Mouse (Mus musculus) ES-E14 (cell line): ENCODE measurements around the gene Pigb. TPM values are rescaled to one million over a fixed set of nuclear protein-coding genes. Genes with fewer than 3 reads are reported as not detected.

Source experiments
- DNase-seq: peaks from one replicate; pipeline ENCODE4 v3.0.0-alpha.2; 2013; ENCODE audit warnings: low read depth, low spot score
- H3K27ac ChIP-seq: 2 replicates; pipeline ENCODE4 v1.5.1; 2012; ENCODE audit warnings: low read depth, mild to moderate bottlenecking, low read length, moderate library complexity, mixed read lengths; ENCODE audit not compliant: poor library complexity, insufficient read depth, severe bottlenecking
- H3K36me3 ChIP-seq: 2 replicates; pipeline ENCODE4 v1.6.1; 2012; ENCODE audit warnings: mild to moderate bottlenecking, low read length, moderate library complexity, mixed read lengths; ENCODE audit not compliant: control insufficient read depth, poor library complexity, insufficient read depth, severe bottlenecking
- H3K4me1 ChIP-seq, 2 experiments: fragments of 150-350 bp in 1 of 2; sonication (generic) in 1 of 2; 2 replicates each; pipeline ENCODE4 v1.6.1; 2012; ENCODE audit warnings: low read length in 2 of 2, mild to moderate bottlenecking in 1 of 2, mixed read lengths in 1 of 2; ENCODE audit not compliant: control insufficient read depth in 2 of 2, insufficient read depth in 2 of 2, poor library complexity in 1 of 2
- H3K4me3 ChIP-seq, 2 experiments: fragments of 150-350 bp in 1 of 2; sonication (generic) in 1 of 2; 2 replicates each; pipeline ENCODE4 v1.5.1; 2012; ENCODE audit warnings: low read length in 2 of 2, low read depth in 1 of 2, mild to moderate bottlenecking in 1 of 2, mixed read lengths in 1 of 2; ENCODE audit not compliant: insufficient read depth in 1 of 2, poor library complexity in 1 of 2, severe bottlenecking in 1 of 2
- H3K9ac ChIP-seq: 2 replicates; pipeline ENCODE4 v1.6.1; 2012; ENCODE audit warnings: low read depth, mild to moderate bottlenecking, low read length, mixed read lengths; ENCODE audit not compliant: poor library complexity, insufficient read depth, severe bottlenecking
- H3K9me3 ChIP-seq: fragments of 150-350 bp; sonication (generic); 2 replicates; pipeline ENCODE4 v1.6.1; 2012; ENCODE audit warnings: low read depth, mild to moderate bottlenecking, low read length; ENCODE audit not compliant: control insufficient read depth, insufficient read depth
- CHD2 ChIP-seq: IDR thresholded peaks from 2 replicates; pipeline ENCODE4 v1.6.1; 2014; ENCODE audit warnings: mild to moderate bottlenecking, low read depth, low read length, inconsistent platforms
- HCFC1 ChIP-seq: IDR thresholded peaks from 2 replicates; pipeline ENCODE4 v1.6.1; 2012; ENCODE audit warnings: low read length, inconsistent platforms, borderline replicate concordance; ENCODE audit not compliant: insufficient read depth
- MAFK ChIP-seq: IDR thresholded peaks from 2 replicates; pipeline ENCODE4 v1.6.1; 2014; ENCODE audit warnings: mild to moderate bottlenecking, low read depth, low read length, inconsistent platforms; ENCODE audit not compliant: insufficient read depth
- ZC3H11A ChIP-seq: IDR thresholded peaks from 2 replicates; pipeline ENCODE4 v1.6.1; 2012; ENCODE audit warnings: low read depth, mild to moderate bottlenecking, inconsistent platforms, low read length, borderline replicate concordance
- ZNF384 ChIP-seq: IDR thresholded peaks from 2 replicates; pipeline ENCODE4 v1.6.1; 2012; ENCODE audit warnings: low read depth, low read length, inconsistent platforms
- in situ Hi-C, 2 experiments: fragments of 600-800 bp; cut with MboI; formaldehyde crosslinking; loops; one replicate each; pipeline ENCODE4 v1.15.1; 2025; ENCODE audit warnings: low sequenced_read_pairs in 2 of 2, inconsistent platforms in 1 of 2; ENCODE audit not compliant: unreplicated experiment in 2 of 2
- total RNA-seq: library from RNA; depleted of rRNA; stranded (reverse); fragments of 300-350 nt; gene quantifications from 2 replicates; pipeline ENCODE4 v1.2.3, GENCODE M21; 2012

Pigb gene
- total RNA-seq, 1 experiment = 14.9 TPM

DNA sequence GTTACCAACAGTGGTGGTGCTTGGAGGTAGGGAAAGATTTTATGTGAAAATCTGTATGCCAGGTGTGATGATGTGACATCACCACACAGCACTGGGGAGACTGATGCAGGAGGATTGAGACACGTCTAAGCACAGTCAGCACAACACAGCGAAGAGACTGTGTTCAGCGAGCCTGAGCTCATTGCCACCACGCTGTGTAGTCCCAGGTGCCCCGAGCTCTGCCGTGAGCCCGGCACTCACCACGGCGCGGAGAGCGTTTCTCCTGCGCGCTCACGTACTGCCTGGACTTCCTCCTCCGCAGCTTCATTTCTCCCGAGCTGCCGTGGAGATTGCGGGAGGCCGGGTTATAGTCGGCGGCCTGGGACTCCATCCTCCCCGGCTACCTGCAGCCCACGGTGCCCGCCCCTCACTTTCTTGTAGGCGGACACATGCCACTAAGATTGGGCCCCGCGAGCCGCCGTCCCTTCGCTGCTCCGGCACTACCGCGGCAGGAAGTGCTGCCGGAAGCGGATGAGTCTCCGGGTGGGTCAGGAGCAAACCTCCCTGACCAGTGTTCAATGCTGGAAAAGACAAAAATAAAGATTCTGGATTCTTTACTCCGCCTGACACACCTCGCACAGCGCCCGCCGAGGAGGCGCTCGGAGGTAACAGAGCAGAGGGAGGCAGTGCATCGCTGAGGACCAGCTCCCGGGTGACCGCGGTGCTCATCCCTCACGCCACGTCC lies 794 bp downstream of the Pigb start:
- in situ Hi-C loops = no loop called here
- TF ChIP-seq CHD2 (no peak), MAFK (peak; percentile 12; the same call in 1 of the 2 replicates)
- Histone ChIP-seq H3K27ac (peak overlapping the region; percentile 51; the same call in 1 of the 2 replicates), H3K36me3 (peaks cover 5% of the 10 kb centered on the region; the same call in 1 of the 2 replicates), H3K4me3 (peak overlapping the region; percentile 72 to 88), H3K9ac (peak overlapping the region; percentile 92), H3K9me3 (no peaks in the 10 kb centered on the region), H3K4me1 (no peaks in the 10 kb centered on the region; a peak in 1 of 4 replicates)
- DNase-seq = peak; percentile 77

DNA sequence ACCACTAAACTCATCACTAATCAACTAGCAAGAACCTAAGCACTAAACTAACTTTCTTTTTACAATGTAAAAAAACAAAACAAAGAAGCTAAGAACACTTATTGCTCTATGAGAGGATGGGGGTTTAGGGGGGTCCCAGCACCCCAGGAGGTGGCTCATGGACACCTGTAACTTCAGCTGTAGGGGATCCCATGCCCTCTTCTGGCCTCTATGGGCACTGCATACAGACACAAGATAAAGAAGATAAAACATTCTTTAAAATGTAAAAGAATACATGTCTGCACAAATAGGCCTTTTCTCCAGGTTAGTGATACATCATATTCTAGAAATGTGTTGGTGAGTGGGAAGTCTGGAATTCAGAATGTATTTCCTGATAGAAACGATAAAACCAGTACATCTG lies 6.8 kb downstream of the Pigb start:
- H3K36me3 ChIP-seq = peaks cover 11% of the 10 kb centered on the region
- H3K27ac ChIP-seq = no peak overlapping the region
- TF ChIP-seq MAFK (no peak), CHD2 (no peak), ZC3H11A (no peak), ZNF384 (no peak), HCFC1 (no peak)
- in situ Hi-C loops = no loop called here
- peaks cover 0 to under 1% of the 10 kb centered on the region in 2 experiments; a peak in 1 of 4 replicates for H3K4me1 ChIP-seq
- no peaks in the 10 kb centered on the region for H3K9me3 ChIP-seq
- no peak overlapping the region for H3K4me3 ChIP-seq
- no peak for DNase-seq
- H3K9ac ChIP-seq = no peak overlapping the region

DNA sequence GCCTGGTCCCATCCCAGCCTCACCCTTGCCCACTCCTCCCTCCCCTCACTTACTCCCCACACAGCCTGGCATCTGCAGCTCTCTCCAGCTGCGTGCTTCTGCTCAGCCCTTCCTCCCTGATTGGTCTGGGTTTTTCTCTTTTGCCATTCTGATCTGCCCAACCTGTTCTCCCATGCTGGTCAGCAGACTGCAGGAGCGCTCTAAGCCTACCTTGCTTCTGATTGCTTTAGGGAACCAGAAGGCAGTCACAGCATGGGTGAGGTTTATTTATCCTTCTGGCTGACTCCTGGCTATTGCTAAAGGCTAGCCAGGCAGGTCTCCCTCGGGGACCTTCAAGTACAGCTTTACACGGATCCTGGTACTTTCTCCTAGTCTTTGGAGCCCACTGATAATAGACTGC lies 8.8 kb downstream of the Pigb start:
- in situ Hi-C loops = no loop called here
- H3K9ac ChIP-seq = no peak overlapping the region
- H3K27ac ChIP-seq = no peak overlapping the region
- peaks cover 11% of the 10 kb centered on the region for H3K36me3 ChIP-seq
- H3K4me3 ChIP-seq = no peak overlapping the region
- no peak for TF ChIP-seq ZC3H11A
- no peak for TF ChIP-seq MAFK
- TF ChIP-seq ZNF384 = no peak
- no peak for TF ChIP-seq CHD2
- TF ChIP-seq HCFC1 = no peak
- peaks cover 0 to 2% of the 10 kb centered on the region in 2 experiments; a peak in 1 of 4 replicates for H3K4me1 ChIP-seq
- H3K9me3 ChIP-seq = no peaks in the 10 kb centered on the region
- no peak for DNase-seq

DNA sequence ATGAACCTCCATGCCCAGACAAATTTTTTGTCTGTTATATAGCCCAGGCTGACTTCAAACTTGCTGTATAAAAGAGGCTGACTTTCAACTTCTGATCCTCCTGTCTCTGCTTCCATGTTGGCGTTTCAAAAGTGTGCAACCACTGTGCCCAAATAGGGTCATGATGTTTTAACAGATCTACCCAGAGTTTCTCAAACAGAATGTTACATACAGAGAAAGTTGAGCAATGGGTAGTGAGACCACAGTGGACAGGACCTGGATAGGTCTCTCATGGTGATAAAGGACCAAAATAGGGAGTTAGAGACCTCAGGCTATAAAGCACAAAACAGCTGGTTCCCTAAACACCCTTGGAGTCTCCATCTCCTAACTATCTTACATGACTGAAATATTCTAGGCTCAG lies 9.7 kb downstream of the Pigb start:
- in situ Hi-C loops = no loop called here
- no peak for DNase-seq
- H3K9ac ChIP-seq = no peak overlapping the region
- H3K36me3 ChIP-seq = peaks cover 6% of the 10 kb centered on the region
- no peaks in the 10 kb centered on the region for H3K9me3 ChIP-seq
- H3K27ac ChIP-seq = no peak overlapping the region
- TF ChIP-seq ZNF384 (no peak), HCFC1 (no peak), ZC3H11A (no peak), CHD2 (no peak), MAFK (no peak)
- H3K4me1 ChIP-seq = peaks cover 0 to 4% of the 10 kb centered on the region in 2 experiments; a peak in 1 of 4 replicates
- H3K4me3 ChIP-seq = no peak overlapping the region
